Mouse (Mus musculus) adrenal gland, postnatal 10 days (tissue): ENCODE results near the gene Slc16a10. TPM values are rescaled to one million over a fixed set of nuclear protein-coding genes. Genes with fewer than 3 reads are reported as not detected.

Source experiments
- DNase-seq: peaks from one replicate; pipeline ENCODE4 v3.0.0; 2021; ENCODE audit warnings: mixed read lengths
- total RNA-seq, 2 experiments: library from RNA; stranded (reverse); gene quantifications; 2 replicates each; pipeline ENCODE4 v1.2.3; 2021

Slc16a10 gene
- total RNA-seq, 2 experiments from 2014 or later = 17.0 to 18.4 TPM

GRCm38 (mm10) chr10:40067529-40067928 is 74.5 kb downstream of the Slc16a10 start:
- no peak for DNase-seq

- DNase-seq = no peak
Measured at GRCm38 (mm10) chr10:40067071-40067470, 75.0 kb downstream of the Slc16a10 start.

GRCm38 (mm10) chr10:40065357-40065756 is 76.7 kb downstream of the Slc16a10 start:
- DNase-seq = no peak

DNA sequence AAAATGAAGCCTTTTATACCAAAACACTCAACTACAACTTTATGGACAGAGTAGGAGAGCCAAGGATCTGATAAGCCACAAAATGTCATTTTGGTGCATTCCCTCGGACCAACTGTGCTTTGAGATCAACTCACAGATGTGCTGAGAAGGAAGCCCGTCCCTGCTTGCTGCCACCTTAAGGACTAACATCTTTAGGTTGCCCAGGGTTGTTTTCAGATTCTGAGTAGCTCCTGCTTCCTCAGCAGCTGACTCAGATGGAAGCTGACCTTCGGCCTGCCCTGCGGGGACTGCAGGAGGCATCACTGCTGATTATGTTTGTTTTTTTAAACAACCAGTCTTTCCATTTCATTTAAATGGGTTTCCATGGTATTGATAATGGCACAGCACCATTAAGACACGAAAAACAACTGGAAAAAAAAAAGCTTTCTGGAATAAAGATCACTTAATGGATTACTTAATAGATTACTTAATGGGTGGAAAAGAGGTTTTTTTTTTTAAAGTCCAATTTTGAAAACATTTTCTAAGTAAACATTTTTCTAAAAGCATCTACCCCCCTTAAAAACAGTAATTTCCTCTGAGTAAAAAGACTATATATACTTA is 78.7 kb downstream of the Slc16a10 start:
- peak; percentile 30 for DNase-seq

GRCm38 (mm10) chr10:40062812-40063211 is 79.2 kb downstream of the Slc16a10 start:
- DNase-seq = no peak

- no peak for DNase-seq
Measured at GRCm38 (mm10) chr10:40061926-40062325, 80.1 kb downstream of the Slc16a10 start.

DNA sequence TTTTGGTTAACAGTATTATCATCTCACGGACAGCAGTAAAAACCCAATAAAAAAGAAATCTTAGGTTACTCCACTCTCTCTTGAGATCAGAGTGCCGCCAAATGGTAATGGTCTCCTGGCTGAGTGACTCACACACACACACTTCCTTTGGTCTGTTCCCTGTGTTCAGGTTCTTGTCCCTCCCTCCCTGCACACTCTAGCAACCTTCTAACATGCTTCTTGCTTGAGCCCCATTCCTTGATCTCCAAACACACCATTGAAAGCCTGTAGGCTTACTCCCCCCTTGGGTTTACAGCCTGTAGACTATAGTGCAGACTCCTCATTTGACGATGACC is 83.3 kb downstream of the Slc16a10 start:
- DNase-seq = no peak

DNA sequence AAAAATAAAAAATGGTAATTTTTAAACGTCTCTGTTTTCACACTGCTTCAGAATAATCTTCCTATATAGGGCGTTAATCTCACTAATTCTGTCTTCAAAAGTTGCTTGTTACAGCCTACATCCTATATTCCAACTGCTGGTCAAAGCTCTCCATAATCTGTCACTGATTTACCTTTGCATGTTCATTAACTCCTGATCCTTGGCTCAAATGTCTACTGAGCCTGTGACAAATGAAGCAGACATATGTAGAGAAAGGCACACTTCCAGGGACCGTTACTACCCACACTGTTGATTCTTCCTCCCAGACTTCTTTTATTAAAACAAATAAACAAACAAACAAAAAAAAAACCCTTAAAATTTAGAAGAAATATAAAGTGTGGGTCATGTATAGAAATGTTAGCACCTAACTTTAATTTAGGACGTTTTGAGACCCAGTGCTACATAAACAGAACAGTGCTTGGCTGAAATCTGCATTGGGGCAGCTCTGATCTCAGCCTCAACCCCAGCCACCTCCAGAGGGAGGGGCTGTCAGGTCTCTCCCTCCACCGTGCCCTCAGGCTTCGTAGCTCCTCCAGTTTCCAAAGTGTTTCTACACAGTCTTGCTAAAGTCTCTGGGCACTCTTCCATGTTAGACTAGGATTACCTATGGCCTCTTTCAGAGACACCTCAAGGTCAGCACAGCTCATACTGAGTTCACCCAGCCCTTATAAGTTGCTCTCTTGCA is 83.8 kb downstream of the Slc16a10 start:
- peak; percentile 55 for DNase-seq

- DNase-seq = no peak
Measured at GRCm38 (mm10) chr10:40057615-40058014, 84.4 kb downstream of the Slc16a10 start.

- DNase-seq = no peak
Measured at GRCm38 (mm10) chr10:40054455-40054854, 87.6 kb downstream of the Slc16a10 start.

DNA sequence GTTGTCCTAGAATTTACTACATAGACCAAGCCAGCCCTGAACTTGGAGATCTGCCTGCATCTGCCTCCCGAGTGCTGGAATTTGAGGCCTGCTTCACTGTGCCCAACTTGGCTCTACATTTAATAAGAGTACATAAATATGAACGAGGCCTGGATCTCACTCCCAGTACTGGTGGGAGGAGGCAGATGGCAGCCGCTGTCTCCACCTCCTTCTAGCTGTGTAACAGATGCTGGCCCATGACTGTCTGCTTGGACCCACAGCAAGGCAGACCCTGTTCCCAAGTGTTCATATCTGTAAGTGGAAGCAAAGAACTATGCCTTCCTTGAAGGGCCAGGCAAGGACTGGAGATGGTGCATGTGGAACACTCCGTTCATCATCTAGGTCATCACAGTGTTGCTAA is 88.2 kb downstream of the Slc16a10 start:
- DNase-seq = no peak

GRCm38 (mm10) chr10:40053257-40053895 is 88.7 kb downstream of the Slc16a10 start:
- peak; percentile 29 for DNase-seq

- no peak for DNase-seq
Measured at GRCm38 (mm10) chr10:40051997-40052396, 90.1 kb downstream of the Slc16a10 start.

- no peak for DNase-seq
Measured at GRCm38 (mm10) chr10:40050763-40051162, 91.3 kb downstream of the Slc16a10 start.

DNA sequence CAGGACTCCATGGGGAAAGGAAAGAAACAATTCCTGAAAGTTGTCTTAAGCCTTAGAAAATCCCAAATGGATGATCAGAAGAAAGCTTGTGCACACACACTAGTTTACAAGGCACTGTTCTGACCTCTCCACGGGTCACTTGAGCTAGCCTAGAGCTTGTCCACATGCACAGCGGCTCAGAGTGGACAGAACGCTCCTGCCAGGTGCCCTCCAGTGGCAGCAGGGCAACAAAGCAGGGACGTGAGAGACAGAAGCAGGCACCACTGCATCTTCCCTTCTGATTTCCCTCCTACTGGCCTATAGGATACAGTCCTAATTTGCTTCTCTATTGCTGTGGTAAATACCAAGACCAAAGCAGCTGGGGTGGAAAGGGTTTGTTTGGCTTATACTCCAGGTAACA is 100.7 kb downstream of the Slc16a10 start:
- no peak for DNase-seq

- no peak for DNase-seq
Measured at GRCm38 (mm10) chr10:40036686-40037560, 105.1 kb downstream of the Slc16a10 start.

GRCm38 (mm10) chr10:40034956-40035355 is 107.1 kb downstream of the Slc16a10 start:
- no peak for DNase-seq

DNA sequence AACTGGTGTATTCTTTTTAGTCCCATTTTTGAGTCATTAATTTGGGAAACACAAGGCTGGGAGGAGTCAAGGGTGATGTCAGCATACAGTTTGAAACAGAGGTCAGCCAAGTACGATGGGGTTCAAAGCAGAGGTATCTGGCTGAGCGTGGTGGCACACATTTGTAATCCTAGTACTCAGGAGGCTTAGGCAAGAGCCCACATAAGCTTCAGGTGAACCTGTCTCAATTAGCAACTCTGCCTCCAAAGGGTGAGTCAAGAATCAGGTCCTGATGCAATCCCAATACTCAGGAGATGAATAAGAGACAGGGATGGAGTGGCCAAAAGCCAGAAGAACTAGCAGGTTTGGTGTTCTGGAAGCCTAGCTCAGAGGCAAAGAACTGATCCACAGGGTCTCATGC is 109.2 kb downstream of the Slc16a10 start:
- DNase-seq = no peak

- no peak for DNase-seq
Measured at GRCm38 (mm10) chr10:40030716-40031115, 111.3 kb downstream of the Slc16a10 start.

- DNase-seq = no peak
Measured at GRCm38 (mm10) chr10:40029610-40030009, 112.4 kb downstream of the Slc16a10 start.

GRCm38 (mm10) chr10:40028091-40028490 is 114.0 kb downstream of the Slc16a10 start:
- no peak for DNase-seq

- no peak for DNase-seq
Measured at GRCm38 (mm10) chr10:40026546-40026945, 115.5 kb downstream of the Slc16a10 start.

GRCm38 (mm10) chr10:40025560-40025959 is 116.5 kb downstream of the Slc16a10 start:
- DNase-seq = no peak
